Mouse (Mus musculus) urinary bladder, postnatal 25 days (tissue): ENCODE measurements around the gene Wdr82.

Source experiments
- DNase-seq: peaks from one replicate; pipeline ENCODE4 v3.0.0; 2022; ENCODE audit warnings: low spot score

The Wdr82 gene

DNA sequence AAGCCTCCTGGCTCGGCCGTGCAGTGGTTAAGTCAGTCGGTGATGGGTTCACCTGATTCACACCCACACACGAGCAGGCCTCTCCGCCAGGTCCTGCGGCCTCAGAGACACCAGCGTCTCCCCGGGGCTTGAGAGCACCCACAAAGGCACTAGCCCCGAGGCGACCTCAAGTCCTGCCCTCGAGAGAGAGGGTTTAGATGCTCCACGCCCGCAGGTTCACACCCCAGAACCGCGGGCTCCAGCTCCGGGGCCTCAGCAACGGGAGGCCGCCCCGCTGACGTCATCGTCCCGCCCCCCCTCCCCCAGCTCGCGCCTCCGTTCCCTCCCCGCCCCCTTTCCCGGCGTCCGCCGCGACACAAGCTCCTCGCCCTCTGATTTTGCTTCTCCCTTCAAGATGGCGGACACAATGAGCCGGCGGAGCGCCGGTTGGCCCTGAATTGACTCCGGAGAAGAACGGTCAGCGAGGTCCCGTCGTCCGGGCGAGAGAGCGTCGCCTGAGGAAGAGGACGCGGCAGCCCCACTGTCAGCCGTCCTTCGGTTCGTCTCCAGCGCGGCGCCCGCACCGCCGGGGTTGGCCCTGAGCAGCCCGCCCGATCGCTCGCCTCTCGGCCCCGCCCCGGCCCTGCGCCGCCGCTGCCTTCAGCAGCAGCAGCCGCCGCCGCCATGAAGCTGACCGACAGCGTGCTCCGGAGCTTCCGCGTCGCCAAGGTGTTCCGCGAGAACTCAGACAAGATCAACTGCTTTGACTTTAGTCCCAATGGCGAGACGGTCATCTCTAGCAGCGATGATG lies at the start of gene Wdr82:
Gene Wdr82, plus strand, starts transcription at position 373 of the 790 bp plus-strand sequence.
- peak; percentile 85 for DNase-seq

DNA sequence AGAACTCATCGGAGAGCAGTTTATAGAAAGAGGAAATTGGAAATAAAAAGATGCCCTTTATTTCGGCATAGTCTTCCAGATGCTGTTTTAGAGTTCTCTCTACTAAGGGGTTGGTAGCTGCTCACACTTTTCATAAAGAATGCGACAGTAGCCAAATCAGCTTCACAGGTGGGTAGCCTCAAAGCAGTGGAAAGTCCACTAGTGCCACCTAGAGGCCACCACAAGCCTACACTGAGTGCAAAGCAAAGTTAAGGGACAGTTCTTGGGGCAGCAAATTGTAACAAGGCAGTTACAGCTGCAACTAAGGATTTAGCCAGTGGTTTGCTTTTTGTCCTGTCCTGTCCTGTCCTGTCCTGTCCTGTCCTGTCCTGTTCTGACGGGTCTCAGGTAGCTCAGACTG lies 47.1 kb upstream of the Wdr82 start:
- no peak for DNase-seq

- DNase-seq: no peak
Observed at GRCm38 (mm10) chr9:106126786-106127251, 43.9 kb upstream of the Wdr82 start.

GRCm38 (mm10) chr9:106129072-106129471 lies 41.7 kb upstream of the Wdr82 start:
- DNase-seq: no peak

- no peak for DNase-seq
Observed at GRCm38 (mm10) chr9:106130250-106130649, 40.5 kb upstream of the Wdr82 start.

DNA sequence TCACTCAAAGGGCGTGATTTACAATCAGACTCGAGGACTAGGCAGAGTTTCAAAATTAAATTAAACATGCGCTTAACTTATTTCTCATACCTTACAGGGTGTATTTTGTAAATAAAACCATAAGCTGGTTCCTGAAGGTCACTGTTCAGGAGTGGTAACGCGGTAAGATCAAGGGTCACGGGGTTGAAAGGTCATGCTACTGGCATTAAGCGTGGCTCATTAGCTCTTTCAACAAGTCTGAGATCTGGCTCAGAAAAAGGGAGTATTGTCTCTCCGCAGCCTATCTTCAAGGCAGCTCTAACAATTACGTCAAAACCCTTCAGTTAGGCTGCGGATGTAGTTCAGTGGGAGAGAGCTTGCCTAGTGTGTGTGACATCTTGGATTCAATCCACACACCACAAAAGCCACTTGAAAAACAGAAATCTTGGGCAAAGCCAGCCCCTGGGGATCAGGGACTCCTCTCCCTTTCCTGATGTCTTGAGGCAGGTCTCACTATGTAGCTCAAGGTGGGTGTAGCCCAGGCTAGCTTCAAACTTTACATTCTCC lies 33.0 kb upstream of the Wdr82 start:
- DNase-seq: no peak

DNA sequence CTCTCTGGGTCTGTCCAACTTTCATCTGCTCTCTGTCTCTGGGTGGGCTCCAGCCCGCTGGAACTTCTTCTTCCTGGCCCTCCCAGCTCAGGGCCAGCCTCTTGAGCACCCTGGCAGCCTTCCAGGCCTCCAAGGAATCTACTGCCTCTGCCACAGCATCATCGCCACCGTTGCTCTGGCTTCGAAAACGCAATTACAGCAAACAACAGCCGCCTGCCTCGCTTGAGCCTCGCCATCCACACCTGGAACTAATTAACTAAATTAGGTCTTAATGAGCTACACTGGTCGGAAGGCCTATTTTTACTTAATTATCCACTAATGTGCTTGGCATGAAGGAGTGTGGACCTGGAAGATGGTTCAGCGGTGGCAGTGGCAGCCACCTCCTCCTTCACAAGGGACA lies 31.0 kb upstream of the Wdr82 start:
- DNase-seq: no peak

GRCm38 (mm10) chr9:106141955-106142354 lies 28.8 kb upstream of the Wdr82 start:
- DNase-seq: no peak

- DNase-seq: no peak
Observed at GRCm38 (mm10) chr9:106144176-106144575, 26.6 kb upstream of the Wdr82 start.

GRCm38 (mm10) chr9:106145582-106145981 lies 25.1 kb upstream of the Wdr82 start:
- no peak for DNase-seq

- no peak for DNase-seq
Observed at GRCm38 (mm10) chr9:106147281-106147680, 23.4 kb upstream of the Wdr82 start.

DNA sequence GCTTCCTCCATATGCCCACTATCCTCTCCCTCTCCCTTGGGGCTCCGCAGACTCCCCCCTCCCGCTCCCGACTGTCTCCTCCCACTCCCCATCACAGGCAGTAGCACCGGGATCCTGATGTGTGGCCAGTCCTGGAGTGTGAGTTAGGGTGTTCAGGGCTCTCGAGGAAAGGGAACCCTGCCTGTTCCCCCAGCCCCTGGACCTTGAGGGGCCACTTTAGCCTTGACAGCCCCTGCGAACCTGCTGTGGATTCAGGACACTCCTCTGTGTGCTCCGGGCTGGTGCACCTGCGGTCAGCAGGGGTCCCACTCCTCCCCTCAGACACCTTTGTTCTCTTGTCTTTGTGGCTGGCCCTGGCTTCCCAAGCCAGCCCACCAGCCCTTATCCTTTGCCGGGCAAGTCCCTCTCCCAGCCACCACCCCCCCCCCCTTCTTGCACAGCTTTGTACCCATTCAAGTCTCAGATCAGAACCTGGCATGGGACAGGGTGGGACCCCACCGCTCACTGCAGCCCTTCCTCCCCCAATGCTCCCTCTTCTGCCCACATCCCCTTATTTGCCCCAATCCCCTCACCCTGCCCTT lies 22.8 kb upstream of the Wdr82 start:
- no peak for DNase-seq

GRCm38 (mm10) chr9:106148541-106149398 lies 22.0 kb upstream of the Wdr82 start:
- no peak for DNase-seq

- no peak for DNase-seq
Observed at GRCm38 (mm10) chr9:106149399-106149754, 21.4 kb upstream of the Wdr82 start.

GRCm38 (mm10) chr9:106154106-106154505 lies 16.6 kb upstream of the Wdr82 start:
- no peak for DNase-seq

DNA sequence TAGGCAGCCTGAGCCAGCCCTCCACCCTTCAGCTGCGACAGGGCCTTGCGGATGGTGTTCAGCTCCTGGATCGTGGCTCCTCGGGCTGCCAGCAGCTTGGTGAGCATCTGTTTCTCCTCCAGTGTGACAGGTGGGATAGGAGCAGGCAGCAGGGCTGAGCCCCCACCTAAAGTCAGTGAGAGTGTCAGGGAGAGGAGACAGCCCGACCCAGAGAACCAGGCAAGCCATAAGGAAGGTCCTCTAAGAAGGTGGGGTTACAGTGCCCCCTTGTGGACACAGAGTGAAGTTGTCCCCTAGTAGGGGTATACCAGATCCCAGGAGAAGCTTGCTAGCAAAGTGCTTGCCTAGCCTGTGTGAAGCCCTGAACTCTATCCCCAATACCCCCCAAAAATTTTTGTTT lies 14.3 kb upstream of the Wdr82 start:
- DNase-seq: peak; percentile 17

DNA sequence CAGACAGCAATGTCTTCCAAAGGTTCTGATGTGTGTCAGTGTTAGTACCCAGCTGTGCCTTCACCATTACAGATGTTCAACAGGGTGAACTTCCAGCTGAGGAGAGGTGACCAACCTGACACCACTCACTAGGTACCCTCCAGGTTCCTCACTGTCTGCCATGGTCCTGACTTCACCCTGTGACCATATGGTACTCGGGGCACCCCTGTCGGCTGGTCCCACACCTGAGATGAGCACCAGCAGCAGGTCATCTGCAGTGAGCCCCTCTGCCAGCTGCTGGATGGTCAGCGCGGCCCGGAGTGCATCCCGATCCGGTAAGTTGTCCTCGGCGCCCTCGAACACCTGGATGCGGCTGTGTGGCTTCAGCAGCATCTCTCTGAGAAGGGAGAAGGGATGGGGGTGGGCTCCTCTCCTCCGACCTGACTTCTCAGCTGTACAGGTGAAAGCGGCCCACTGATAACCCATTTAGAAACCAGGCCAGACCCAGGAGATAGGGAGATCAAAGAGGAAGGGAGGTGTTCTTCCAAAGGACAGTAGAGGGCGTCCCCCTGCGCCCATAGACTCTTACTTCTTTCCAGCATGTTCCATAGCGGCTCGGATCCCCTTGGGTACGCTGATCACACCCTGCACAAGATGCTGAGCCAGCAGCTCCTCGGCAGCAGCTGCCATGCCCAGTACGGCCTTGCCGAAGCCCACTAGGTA lies 13.7 kb upstream of the Wdr82 start:
- no peak for DNase-seq

DNA sequence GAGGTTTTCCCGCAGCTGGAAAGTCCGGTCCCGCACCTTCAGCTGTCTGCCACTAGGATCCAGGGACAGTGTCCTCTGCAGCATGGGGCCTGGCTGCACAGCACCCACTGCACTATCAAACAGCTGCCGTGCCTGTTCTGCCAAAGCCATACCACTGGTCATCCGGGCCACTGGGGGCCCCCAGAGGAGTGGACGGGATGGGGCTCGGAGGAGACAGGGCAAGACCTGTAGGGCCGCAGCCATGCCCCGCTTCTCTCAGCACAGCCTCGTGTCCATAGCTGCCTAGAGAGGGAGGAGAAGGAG lies 13.2 kb upstream of the Wdr82 start:
- DNase-seq: no peak

DNA sequence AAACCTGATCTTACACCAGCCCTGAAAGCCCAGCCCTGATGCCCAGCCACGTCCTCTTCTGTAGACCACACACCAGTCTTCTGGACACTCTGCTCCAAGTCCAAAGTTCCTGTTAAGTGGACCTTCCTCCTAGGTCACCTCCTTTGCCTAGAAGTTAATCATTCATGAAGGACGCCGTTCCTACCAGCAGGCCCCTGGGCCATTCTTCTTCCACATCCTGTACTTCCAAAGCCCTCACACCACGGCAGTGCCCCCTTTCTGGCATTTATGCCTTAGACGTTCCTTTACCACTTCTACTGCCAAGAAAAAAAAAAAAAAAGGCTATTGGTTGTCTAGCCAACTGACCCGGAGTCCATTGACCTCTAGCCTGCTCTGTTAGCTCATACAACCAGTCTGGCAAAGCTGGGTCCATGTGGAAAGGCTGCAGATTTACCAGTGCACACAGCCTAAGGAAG lies 12.7 kb upstream of the Wdr82 start, which contains the start of gene Glyctk:
Gene Glyctk, minus strand, starts transcription at position 102 of the 455 bp plus-strand sequence.
- no peak for DNase-seq

GRCm38 (mm10) chr9:106159237-106159636 lies 11.5 kb upstream of the Wdr82 start:
- DNase-seq: no peak

DNA sequence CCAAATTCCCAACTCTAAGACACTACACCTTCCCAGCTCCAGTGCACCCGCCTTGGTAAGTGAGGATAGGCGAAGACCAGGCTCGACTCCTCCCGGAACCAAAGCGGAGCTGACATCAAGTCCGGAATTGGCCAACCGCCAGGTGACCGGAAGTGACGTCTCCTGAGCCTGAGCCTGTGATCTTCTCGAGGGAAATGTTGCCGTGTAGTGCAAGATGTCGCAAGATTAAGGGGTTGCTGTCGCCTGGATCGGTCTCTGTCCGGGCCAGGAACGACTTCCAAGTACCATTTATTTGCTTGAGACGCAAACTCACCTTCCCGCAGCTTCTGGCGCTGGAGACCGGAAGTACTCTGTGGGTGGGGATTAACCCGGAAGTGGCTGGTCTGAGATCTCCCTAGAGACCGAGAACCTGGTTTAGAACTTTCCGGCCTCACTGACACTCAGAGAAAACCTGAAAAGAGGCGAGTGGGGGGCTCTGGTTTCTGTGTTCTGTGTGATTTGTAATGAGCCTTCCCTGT lies 10.9 kb upstream of the Wdr82 start:
- peak; percentile 97 for DNase-seq

- no peak for DNase-seq
Observed at GRCm38 (mm10) chr9:106160426-106160825, 10.3 kb upstream of the Wdr82 start.
